Mouse (Mus musculus) hindlimb bud, embryonic 11.5 days (tissue): ENCODE results near the gene Gm3488.
"Not testable (repeated sequence)": the region's sequence is repeated elsewhere in the genome, so short reads cannot be mapped to it uniquely, and the experiment has no call there.

Experiments
- DNase-seq: peaks from one replicate; pipeline ENCODE4 v3.0.0-alpha.2; 2012; ENCODE audit warnings: low read depth, low spot score; ENCODE audit errors: extremely low spot score

Gene Gm3488

DNA sequence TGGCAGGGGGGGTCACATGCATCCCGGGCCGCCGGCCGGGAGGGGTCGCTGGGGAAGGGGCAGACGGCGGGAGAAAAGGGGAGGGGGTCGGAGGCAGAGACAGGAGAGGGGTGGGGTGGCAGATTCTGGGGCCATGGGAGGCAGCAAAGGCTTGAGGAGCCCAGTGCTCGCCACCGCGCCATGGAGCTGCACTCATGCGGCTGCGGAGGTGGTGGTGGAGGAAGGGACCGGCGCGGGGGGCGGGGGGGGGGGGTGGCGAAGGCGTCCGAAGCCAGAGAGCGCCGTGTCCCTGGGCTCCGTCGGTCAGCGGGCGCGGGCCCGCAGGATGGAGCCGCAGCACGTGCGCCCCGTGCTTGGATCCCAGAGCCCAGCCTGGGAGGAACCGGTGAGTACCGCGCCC, at the start of gene Gm3488:
Gene Gm3488 (plus strand): TSS at position 301 of the 400 bp plus-strand sequence.
- DNase-seq, result not testable (repeated sequence)

DNA sequence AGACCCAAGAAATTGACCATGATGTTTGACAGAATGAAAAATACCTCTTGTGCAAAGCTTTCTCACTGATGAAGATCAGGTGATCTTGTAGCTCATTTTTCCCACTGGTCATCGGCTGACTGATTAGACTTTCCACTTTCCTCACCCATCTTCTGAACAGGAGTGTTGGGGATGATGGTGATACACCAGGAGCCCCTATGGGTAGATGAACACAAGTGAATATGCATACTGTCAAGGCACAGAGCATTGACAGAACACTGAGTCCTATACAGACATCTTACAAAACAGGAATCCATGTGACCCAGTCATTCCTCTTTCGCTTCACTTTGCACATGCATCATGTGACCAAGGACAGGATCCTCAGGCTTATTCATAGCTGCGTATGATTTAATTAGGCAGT, 46.1 kb upstream of the Gm3488 start, which contains the start of gene Gm3194:
Gene Gm3194 (minus strand): TSS at position 101 of the 400 bp plus-strand sequence.
- not testable (repeated sequence) for DNase-seq

DNA sequence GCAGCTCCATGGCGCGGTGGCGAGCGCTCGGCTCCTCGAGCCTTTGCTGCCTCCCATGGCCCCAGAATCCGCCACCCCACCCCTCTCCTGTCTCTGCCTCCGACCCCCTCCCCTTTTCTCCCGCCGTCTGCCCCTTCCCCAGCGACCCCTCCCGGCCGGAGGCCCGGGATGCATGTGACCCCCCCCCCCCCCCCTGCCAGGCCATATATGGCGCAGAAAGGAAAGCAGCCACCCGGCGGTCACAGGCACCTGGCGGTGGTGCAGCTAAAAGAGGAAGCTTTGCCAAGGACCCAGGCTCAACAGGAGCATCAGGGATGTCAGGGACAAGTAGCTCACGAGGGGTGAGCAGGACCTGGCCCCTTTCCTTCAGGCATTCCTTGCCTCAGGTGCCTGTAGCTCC, 41.0 kb upstream of the Gm3488 start:
- not testable (repeated sequence) for DNase-seq

DNA sequence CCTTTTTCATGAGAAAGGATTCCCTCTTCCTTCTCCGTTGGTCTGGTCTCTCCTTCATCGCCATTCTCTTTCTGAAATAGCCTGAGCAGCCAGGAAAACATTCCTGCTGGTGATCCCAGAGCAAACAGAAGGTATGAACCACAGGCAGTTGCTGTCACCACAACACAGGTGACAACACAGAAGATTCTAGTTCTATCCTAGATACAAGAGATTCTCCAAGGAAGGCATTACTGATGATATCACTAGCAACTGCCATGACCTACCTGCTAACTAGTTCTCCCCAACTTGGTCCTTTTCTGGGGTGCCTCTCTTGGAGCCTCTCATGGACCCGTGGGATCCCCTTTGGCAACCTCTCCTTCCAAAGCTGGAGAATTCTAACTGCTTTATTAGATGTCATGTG, 23.7 kb upstream of the Gm3488 start, which contains the start of gene Gm8246:
Gene Gm8246 (minus strand): TSS at position 101 of the 400 bp plus-strand sequence.
- not testable (repeated sequence) for DNase-seq

DNA sequence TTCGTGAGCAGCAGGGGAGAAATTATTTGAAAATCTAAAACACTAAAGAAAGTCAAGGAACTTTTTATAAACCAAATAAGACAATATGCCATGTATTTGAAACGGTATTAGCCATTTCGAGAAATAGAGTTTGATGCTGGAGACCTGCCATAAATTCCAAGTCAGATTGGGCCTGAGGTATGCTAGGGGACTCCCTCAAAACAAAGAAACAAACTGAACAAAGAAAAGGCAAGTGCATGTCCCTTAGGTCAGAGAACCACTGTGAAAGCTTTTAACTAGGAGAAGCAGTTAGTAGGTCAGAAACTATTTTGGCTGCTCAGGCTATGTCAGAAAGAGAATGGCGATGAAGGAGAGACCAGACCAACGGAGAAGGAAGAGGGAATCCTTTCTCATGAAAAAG, 17.6 kb upstream of the Gm3488 start, which contains the start of gene Gm3187:
Gene Gm3187 (plus strand): TSS at position 301 of the 400 bp plus-strand sequence.
- not testable (repeated sequence) for DNase-seq

DNA sequence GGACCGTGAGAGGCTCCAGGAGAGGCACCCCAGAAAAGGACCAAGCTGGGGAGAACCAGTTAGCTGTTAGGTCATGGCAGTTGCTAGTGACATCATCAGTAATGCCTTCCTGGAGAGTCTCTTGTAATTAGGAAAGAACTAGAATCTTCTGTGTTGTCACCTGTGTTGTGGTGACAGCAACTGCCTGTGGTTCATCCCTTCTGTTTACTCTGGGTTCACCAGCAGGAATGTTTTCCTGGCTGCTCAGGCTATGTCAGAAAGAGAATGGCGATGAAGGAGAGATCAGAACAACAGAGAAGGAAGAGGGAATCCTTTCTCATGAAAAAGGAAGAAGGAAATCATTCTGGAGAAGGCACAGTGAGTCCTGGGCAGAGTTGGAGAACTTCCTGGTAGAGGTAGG, 36.7 kb downstream of the Gm3488 start, which contains the start of gene Gm3532:
Gene Gm3532 (plus strand): TSS at position 301 of the 400 bp plus-strand sequence.
- DNase-seq, result not testable (repeated sequence)
